Comparison of ENCODE assay signal across 23 mouse cellular contexts in the genomic region with DNA sequence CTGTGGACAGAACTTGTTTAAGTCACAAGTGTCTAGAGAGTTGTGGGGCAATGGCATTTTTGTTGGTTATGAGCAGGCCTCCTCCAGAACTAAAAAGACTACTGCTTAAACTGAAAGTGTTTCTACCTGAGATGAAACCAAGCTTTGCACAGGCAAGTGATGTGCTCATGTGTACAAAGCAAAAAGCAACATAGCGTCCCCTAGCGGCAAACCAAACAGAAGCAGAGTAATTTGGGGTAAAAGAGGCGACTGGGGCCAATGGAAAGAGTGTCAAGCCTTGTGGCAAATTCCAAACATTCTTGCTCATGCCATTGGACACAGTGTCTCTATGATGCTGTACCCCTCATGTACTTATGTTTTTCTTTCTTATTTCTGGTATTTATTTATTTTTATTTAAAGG. TPM values are rescaled to one million over a fixed set of nuclear protein-coding genes. Genes with fewer than 3 reads are reported as not detected.
DNase-seq lines count a peak whose midpoint lies in the region; ATAC-seq and TF ChIP-seq lines count a peak whose summit lies in the region.
"Had no signal": no experiment of that assay in that cellular context is flagged by ENCODE, and none has a peak within 500 bp of the region (broad histone marks: within the 10 kb centered on the region; RNA-seq: fewer than 3 reads in every experiment).

No protein-coding gene starts in this region.

- peak; percentile 52 for TF ChIP-seq CTCF in liver, embryonic 14.5 days (IDR thresholded peaks at IDR 0.05; ENCODE audit: low read depth)
- TF ChIP-seq CTCF in MEL (IDR thresholded peaks at IDR 0.05 in 2 of 3, conservative IDR thresholded peaks at IDR 0.05 in 1 of 3; ENCODE audit: control insufficient read depth in 1 of 3, insufficient read depth in 1 of 3, low read depth in 2 of 3, low read length in 3 of 3, poor library complexity in 1 of 3, severe bottlenecking in 1 of 3), result peak; percentile 12 to 66 (median 34); a peak in 5 of 6 replicates
- TF ChIP-seq CTCF in stomach, postnatal 0 days (IDR thresholded peaks at IDR 0.05; ENCODE audit: low read depth), result peak; percentile 36; the same call in 1 of the 2 replicates

- H3K9me3 ChIP-seq in liver, embryonic 14.5 days (ENCODE audit: control insufficient read depth, low read length), result no peaks in the 10 kb centered on the region
- no peaks in the 10 kb centered on the region for H3K9me3 ChIP-seq in liver, embryonic 11.5 days (ENCODE audit: control insufficient read depth, low read length)
- no peaks in the 10 kb centered on the region for H3K9me3 ChIP-seq in MEL (replicated peaks; ENCODE audit: insufficient read depth, low read length)
- H3K9me3 ChIP-seq in stomach, postnatal 0 days (ENCODE audit: control insufficient read depth, low read length), result no peaks in the 10 kb centered on the region
- H3K9me3 ChIP-seq in limb, embryonic 10.5 days (replicated peaks), result no peaks in the 10 kb centered on the region
- H3K9me3 ChIP-seq: forebrain, embryonic 13.5 days; heart, embryonic 12.5 days; hindbrain, embryonic 13.5 days; kidney, embryonic 15.5 days; liver, embryonic 15.5 days; midbrain, embryonic 15.5 days; neural tube, embryonic 12.5 days had no signal

- no peaks in the 10 kb centered on the region for H3K27me3 ChIP-seq in liver, embryonic 14.5 days (ENCODE audit: control insufficient read depth, insufficient read depth, low read length)
- no peaks in the 10 kb centered on the region; the same call in 1 of the 2 replicates for H3K27me3 ChIP-seq in liver, embryonic 11.5 days (replicated peaks; ENCODE audit: control insufficient read depth, insufficient read depth, low read length)
- H3K27me3 ChIP-seq in MEL (ENCODE audit: control insufficient read depth in 1 of 2, insufficient read depth in 2 of 2, low read length in 2 of 2), result no peaks in the 10 kb centered on the region
- H3K27me3 ChIP-seq in stomach, postnatal 0 days (ENCODE audit: control insufficient read depth, insufficient read depth, low read length), result no peaks in the 10 kb centered on the region
- H3K27me3 ChIP-seq in limb, embryonic 10.5 days (ENCODE audit: low read depth, poor library complexity, severe bottlenecking), result no peaks in the 10 kb centered on the region
- H3K27me3 ChIP-seq: forebrain, embryonic 13.5 days; hindbrain, embryonic 13.5 days; kidney, embryonic 15.5 days; liver, embryonic 15.5 days; midbrain, embryonic 15.5 days; neural tube, embryonic 12.5 days had no signal

- no peak for TF ChIP-seq RAD21 in MEL (IDR thresholded peaks at IDR 0.05; ENCODE audit: low read depth, low read length)

- H3K4me3 ChIP-seq in liver, embryonic 14.5 days (ENCODE audit: insufficient read depth in 1 of 2, low read depth in 2 of 2, low read length in 2 of 2), result no peak overlapping the region
- H3K4me3 ChIP-seq in liver, embryonic 11.5 days (ENCODE audit: low read depth, low read length), result no peak overlapping the region
- H3K4me3 ChIP-seq in MEL (ENCODE audit: control insufficient read depth in 1 of 2, insufficient read depth in 1 of 2, low read depth in 2 of 2, low read length in 2 of 2), result no peak overlapping the region
- no peak overlapping the region for H3K4me3 ChIP-seq in stomach, postnatal 0 days (ENCODE audit: low read depth, low read length)
- no peak overlapping the region for H3K4me3 ChIP-seq in limb, embryonic 10.5 days
- H3K4me3 ChIP-seq: forebrain, embryonic 13.5 days; heart, embryonic 12.5 days; hindbrain, embryonic 13.5 days; kidney, embryonic 15.5 days; liver, embryonic 15.5 days; midbrain, embryonic 15.5 days; neural tube, embryonic 12.5 days had no signal

- TF ChIP-seq POLR2A in MEL (IDR thresholded peaks at IDR 0.05; ENCODE audit: control insufficient read depth in 1 of 2, insufficient read depth in 1 of 2, low read depth in 1 of 2, low read length in 2 of 2, poor library complexity in 1 of 2), result no peak

- H3K4me1 ChIP-seq in liver, embryonic 14.5 days (replicated peaks; ENCODE audit: control insufficient read depth in 2 of 2, insufficient read depth in 2 of 2, low read length in 1 of 2), result peaks cover 0 to 3% of the 10 kb centered on the region in 2 experiments; a peak in 1 of 4 replicates
- H3K4me1 ChIP-seq in liver, embryonic 11.5 days (replicated peaks; ENCODE audit: control insufficient read depth, insufficient read depth, low read length), result no peaks in the 10 kb centered on the region
- H3K4me1 ChIP-seq in MEL (ENCODE audit: control insufficient read depth in 1 of 2, insufficient read depth in 2 of 2, low read length in 2 of 2), result peaks cover 0 to 8% of the 10 kb centered on the region in 2 experiments; a peak in 2 of 4 replicates
- no peaks in the 10 kb centered on the region for H3K4me1 ChIP-seq in stomach, postnatal 0 days (replicated peaks; ENCODE audit: control insufficient read depth, insufficient read depth)
- peaks cover 4% of the 10 kb centered on the region for H3K4me1 ChIP-seq in limb, embryonic 10.5 days
- H3K4me1 ChIP-seq: hindbrain, embryonic 13.5 days; midbrain, embryonic 15.5 days; neural tube, embryonic 12.5 days had no signal

- no peaks in the 10 kb centered on the region for H3K79me2 ChIP-seq in MEL (ENCODE audit: control insufficient read depth, insufficient read depth, low read length, poor library complexity)

- no peak overlapping the region for H3K4me2 ChIP-seq in liver, embryonic 14.5 days (ENCODE audit: low read depth)
- H3K4me2 ChIP-seq in liver, embryonic 11.5 days, result no peak overlapping the region
- no peak overlapping the region for H3K4me2 ChIP-seq in stomach, postnatal 0 days (replicated peaks; ENCODE audit: low read depth)
- H3K4me2 ChIP-seq: forebrain, embryonic 13.5 days; heart, embryonic 12.5 days; hindbrain, embryonic 13.5 days; kidney, embryonic 15.5 days; liver, embryonic 15.5 days; midbrain, embryonic 15.5 days; neural tube, embryonic 12.5 days had no signal

- H3K27ac ChIP-seq in liver, embryonic 14.5 days, result no peak overlapping the region
- no peak overlapping the region for H3K27ac ChIP-seq in liver, embryonic 11.5 days (ENCODE audit: low read depth, low read length)
- no peak overlapping the region for H3K27ac ChIP-seq in MEL (ENCODE audit: control insufficient read depth, low read depth, low read length)
- no peak overlapping the region for H3K27ac ChIP-seq in stomach, postnatal 0 days (replicated peaks)
- no peak overlapping the region for H3K27ac ChIP-seq in limb, embryonic 10.5 days
- H3K27ac ChIP-seq: forebrain, embryonic 13.5 days; hindbrain, embryonic 13.5 days; kidney, embryonic 15.5 days; liver, embryonic 15.5 days; midbrain, embryonic 15.5 days; neural tube, embryonic 12.5 days had no signal

- TF ChIP-seq EP300 in liver, embryonic 14.5 days (IDR thresholded peaks at IDR 0.05; ENCODE audit: low read depth), result no peak
- no peak for TF ChIP-seq EP300 in MEL (IDR thresholded peaks at IDR 0.05; ENCODE audit: low read depth in 1 of 2, low read length in 2 of 2)
- TF ChIP-seq EP300 in stomach, postnatal 0 days (optimal IDR thresholded peaks at IDR 0.05), result no peak

- no peak for ATAC-seq in liver, embryonic 14.5 days (ENCODE audit: insufficient read depth)
- no peak for ATAC-seq in liver, embryonic 11.5 days (replicated peaks; ENCODE audit: low FRiP score)
- no peak for ATAC-seq in stomach, postnatal 0 days (ENCODE audit: low FRiP score, low TSS enrichment)
- ATAC-seq: forebrain, embryonic 13.5 days; midbrain, embryonic 15.5 days had no signal

- H3K9ac ChIP-seq in liver, embryonic 14.5 days (replicated peaks), result no peak overlapping the region
- no peak overlapping the region for H3K9ac ChIP-seq in liver, embryonic 11.5 days (ENCODE audit: low read depth, low read length)
- no peak overlapping the region for H3K9ac ChIP-seq in MEL (ENCODE audit: control insufficient read depth, low read depth, low read length, poor library complexity, severe bottlenecking)
- no peak overlapping the region for H3K9ac ChIP-seq in stomach, postnatal 0 days (ENCODE audit: low read length)
- H3K9ac ChIP-seq: forebrain, embryonic 13.5 days; heart, embryonic 12.5 days; hindbrain, embryonic 13.5 days; kidney, embryonic 15.5 days; liver, embryonic 15.5 days; midbrain, embryonic 15.5 days; neural tube, embryonic 12.5 days had no signal

- 34% methylated on average over 3 of the region's 3 CpGs for WGBS in liver, embryonic 14.5 days (ENCODE audit: insufficient replicate concordance)
- WGBS in liver, embryonic 11.5 days, result 29% methylated on average over 3 of the region's 3 CpGs
- 39% methylated on average over 3 of the region's 3 CpGs for WGBS in stomach, postnatal 0 days
- WGBS in limb, embryonic 10.5 days, result 43% methylated on average over 3 of the region's 3 CpGs

- no peaks in the 10 kb centered on the region for H3K36me3 ChIP-seq in liver, embryonic 14.5 days (replicated peaks; ENCODE audit: control insufficient read depth, insufficient read depth, low read depth)
- no peaks in the 10 kb centered on the region for H3K36me3 ChIP-seq in liver, embryonic 11.5 days (ENCODE audit: control insufficient read depth, insufficient read depth, low read length)
- no peaks in the 10 kb centered on the region; a peak in 1 of 4 replicates for H3K36me3 ChIP-seq in MEL (ENCODE audit: control insufficient read depth in 1 of 2, insufficient read depth in 2 of 2, low read length in 2 of 2)
- no peaks in the 10 kb centered on the region for H3K36me3 ChIP-seq in stomach, postnatal 0 days (ENCODE audit: control insufficient read depth, insufficient read depth, low read length)
- H3K36me3 ChIP-seq in limb, embryonic 10.5 days, result no peaks in the 10 kb centered on the region
- H3K36me3 ChIP-seq: heart, embryonic 12.5 days; hindbrain, embryonic 13.5 days; kidney, embryonic 15.5 days; liver, embryonic 15.5 days; midbrain, embryonic 15.5 days; neural tube, embryonic 12.5 days had no signal

- no peak for DNase-seq in liver, embryonic 14.5 days (ENCODE audit: low read depth in 3 of 3, low spot score in 3 of 3)
- no peak for DNase-seq in liver, embryonic 11.5 days (ENCODE audit: low spot score)
- peak; percentile 27 for DNase-seq in thymus, postnatal 0 days (ENCODE audit: low spot score)
- no peak for DNase-seq in thymus, postnatal 36 days
- no peak for DNase-seq in MEL (ENCODE audit: low read depth, low spot score)
- no peak for DNase-seq in stomach, postnatal 0 days (ENCODE audit: low spot score)
- DNase-seq in limb, embryonic 10.5 days (ENCODE audit: low spot score), result no peak
- DNase-seq: adrenal gland, postnatal 10 days; cerebellum, adult 8-10 months; cerebellum, postnatal 25 days; gastrocnemius, postnatal 14 days; heart, adult 18-20 months; heart, postnatal 4 days; kidney, adult 18-20 months; kidney, postnatal 4 days; thymus, postnatal 14 days had no signal

RNA-seq across cellular contexts. Expression of gene Shf, which starts 16.1 kb away (rescaled TPM):
- polyA plus RNA-seq in liver, embryonic 14.5 days (2012; rRNA removed), result 4.4 and 7.1 TPM in 2 replicates
- 1.6 and 1.8 TPM in 2 replicates for polyA plus RNA-seq in liver, embryonic 14.5 days (2014; fragmentation: Nextera tagmentation; extraction: Ambion mirVana)
- polyA plus RNA-seq in liver, embryonic 11.5 days (2014; fragmentation: Nextera tagmentation; extraction: Ambion mirVana), result 2.5 TPM in 2 replicates
- polyA plus RNA-seq in thymus, postnatal 0 days (2015; fragmentation: Nextera tagmentation; extraction: Ambion mirVana), result 3.4 and 3.9 TPM in 2 replicates
- 3.6 and 4.3 TPM in 2 replicates for total RNA-seq in MEL (2012; rRNA removed)
- 1 to 10 TPM in 1 of 2 experiments, not detected in 1; 9.7 TPM for polyA plus RNA-seq in MEL (2012; ENCODE audit: insufficient read depth in 1 of 2, insufficient read length in 2 of 2, low read depth in 1 of 2, low replicate concordance in 2 of 2, missing spikeins in 1 of 2)
- 1.6 and 1.7 TPM in 2 replicates for polyA plus RNA-seq in stomach, postnatal 0 days (2015; fragmentation: Nextera tagmentation; extraction: Ambion mirVana)
- polyA plus RNA-seq in limb, embryonic 10.5 days (2016; fragmentation: Nextera tagmentation; extraction: Ambion mirVana), result 5.4 TPM in 2 replicates

RNA-seq across cellular contexts. Expression of gene Slc28a2, which starts 41.2 kb away (rescaled TPM):
- polyA plus RNA-seq in liver, embryonic 14.5 days (2012; rRNA removed), result 0.31 and 0.45 TPM in 2 replicates
- 0.77 and 0.86 TPM in 2 replicates for polyA plus RNA-seq in liver, embryonic 14.5 days (2014; fragmentation: Nextera tagmentation; extraction: Ambion mirVana)
- polyA plus RNA-seq in liver, embryonic 11.5 days (2014; fragmentation: Nextera tagmentation; extraction: Ambion mirVana), result 0.29 and 0.35 TPM in 2 replicates
- 25.0 and 29.1 TPM in 2 replicates for polyA plus RNA-seq in thymus, postnatal 0 days (2015; fragmentation: Nextera tagmentation; extraction: Ambion mirVana)
- 1.3 and 1.7 TPM in 2 replicates for total RNA-seq in MEL (2012; rRNA removed)
- 1 to 10 TPM in 1 of 2 experiments, not detected in 1; 2.6 TPM for polyA plus RNA-seq in MEL (2012; ENCODE audit: insufficient read depth in 1 of 2, insufficient read length in 2 of 2, low read depth in 1 of 2, low replicate concordance in 2 of 2, missing spikeins in 1 of 2)
- 10.6 and 12.9 TPM in 2 replicates for polyA plus RNA-seq in stomach, postnatal 0 days (2015; fragmentation: Nextera tagmentation; extraction: Ambion mirVana)
- polyA plus RNA-seq in limb, embryonic 10.5 days (2016; fragmentation: Nextera tagmentation; extraction: Ambion mirVana), result 0.09 TPM in 1 of 2 replicates, not detected in the other
- polyA plus RNA-seq: forebrain, embryonic 13.5 days; midbrain, embryonic 15.5 days had no signal
